In genomic region chr11:95002705-95003104, GRCm38 (mm10) we compare ENCODE assay signal across 20 mouse cellular contexts. TPM values are rescaled to one million over a fixed set of nuclear protein-coding genes. Genes with fewer than 3 reads are reported as not detected.
"Had no signal": no experiment of that assay in that cellular context is flagged by ENCODE, and none has a peak within 500 bp of the region (broad histone marks: within the 10 kb centered on the region; RNA-seq: fewer than 3 reads in every experiment).

No protein-coding gene starts in this region.

- H3K9me3 ChIP-seq: limb, embryonic 10.5 days; liver, embryonic 15.5 days; midbrain, embryonic 12.5 days; neural tube, embryonic 13.5 days; stomach, embryonic 15.5 days had no signal

- H3K9ac ChIP-seq: liver, embryonic 15.5 days; lung, embryonic 14.5 days; midbrain, embryonic 12.5 days; neural tube, embryonic 13.5 days; stomach, embryonic 15.5 days had no signal

- H3K27ac ChIP-seq: kidney, postnatal 0 days; left cerebral cortex, adult 2 months; limb, embryonic 10.5 days; midbrain, embryonic 12.5 days; neural tube, embryonic 13.5 days; stomach, embryonic 15.5 days had no signal

- H3K4me2 ChIP-seq: liver, embryonic 15.5 days; lung, embryonic 14.5 days; midbrain, embryonic 12.5 days; neural tube, embryonic 13.5 days; stomach, embryonic 15.5 days had no signal

- H3K27me3 ChIP-seq: liver, embryonic 15.5 days; midbrain, embryonic 12.5 days; neural tube, embryonic 13.5 days; stomach, embryonic 15.5 days had no signal

- DNase-seq: kidney, adult 11 months; kidney, adult 9 months; kidney, postnatal 36 days; lung, embryonic 14.5 days; lung, postnatal 10 days; right cerebral cortex, postnatal 14 days; thymus, postnatal 4 days had no signal

- H3K4me3 ChIP-seq: left cerebral cortex, adult 2 months; limb, embryonic 10.5 days; liver, embryonic 15.5 days; midbrain, embryonic 12.5 days; neural tube, embryonic 13.5 days; stomach, embryonic 15.5 days had no signal

- ATAC-seq: midbrain, embryonic 16.5 days had no signal

RNA-seq across cellular contexts. Expression of gene Sgca, which starts 26.6 kb away (rescaled TPM):
- total RNA-seq: megakaryocyte-erythroid progenitor cell, adult 5-6 weeks had no signal
- polyA plus RNA-seq: lung, embryonic 14.5 days; midbrain, embryonic 12.5 days; neural tube, embryonic 13.5 days had no signal

RNA-seq across cellular contexts. Expression of gene Hils1, which starts 35.3 kb away (rescaled TPM):
- total RNA-seq: layer of hippocampus, postnatal 14 days; left cerebral cortex, adult 2 months; left cerebral cortex, postnatal 14 days; megakaryocyte-erythroid progenitor cell, adult 5-6 weeks had no signal
- polyA plus RNA-seq: kidney, postnatal 0 days; limb, embryonic 10.5 days; liver, embryonic 15.5 days; lung, embryonic 14.5 days; midbrain, embryonic 12.5 days; midbrain, embryonic 16.5 days; neural tube, embryonic 13.5 days; spleen, adult 2 months; stomach, embryonic 15.5 days; thymus, postnatal 0 days had no signal
